ENCODE assay signal across 8 mouse cellular contexts in the genomic region with DNA sequence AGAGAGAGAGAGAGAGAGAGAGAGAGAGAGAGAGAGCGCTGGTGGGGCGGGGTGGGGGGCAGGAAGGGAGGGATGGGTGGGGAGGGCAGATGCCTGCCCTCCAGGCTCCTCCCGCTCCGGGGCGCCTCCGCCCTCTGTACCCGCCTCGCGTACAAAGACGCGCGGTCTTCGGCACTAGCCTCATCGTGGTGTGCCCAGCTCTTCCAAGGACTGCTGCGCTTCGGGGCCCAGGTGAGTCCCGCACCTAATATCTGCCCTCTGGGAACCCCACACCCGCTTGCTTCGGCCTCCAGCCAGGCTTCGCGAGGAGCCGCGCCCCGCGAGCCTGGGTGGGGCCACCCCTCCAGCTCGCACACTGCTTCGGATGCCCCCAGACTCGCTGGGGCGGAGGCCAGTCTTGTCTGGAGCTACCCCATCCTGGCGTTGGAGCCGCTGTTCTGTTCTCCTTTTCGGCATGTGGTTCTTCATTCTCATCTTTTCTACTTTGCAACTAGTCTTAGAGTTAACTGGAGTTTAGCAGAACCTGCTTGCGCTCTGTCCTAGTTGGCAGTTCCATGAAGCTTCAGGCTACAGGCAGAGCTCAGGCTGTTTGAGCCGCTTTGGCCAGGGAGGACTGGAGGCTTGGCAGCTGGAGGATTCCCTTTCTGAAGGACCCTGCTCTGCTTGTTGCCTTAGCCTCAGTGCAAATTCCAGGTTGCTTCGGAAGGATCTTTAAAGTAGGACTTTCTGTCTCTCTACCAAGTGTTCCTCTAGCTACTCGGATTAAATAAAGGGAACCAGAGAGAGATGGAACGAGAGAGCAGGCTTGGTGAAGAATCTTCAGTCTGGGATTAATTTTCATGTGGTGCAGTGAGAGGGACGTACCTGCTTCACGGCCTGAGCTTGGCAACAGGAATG. TPM values are rescaled to one million over a fixed set of nuclear protein-coding genes. Genes with fewer than 3 reads are reported as not detected.
DNase-seq lines count a peak whose midpoint lies in the region; ATAC-seq and TF ChIP-seq lines count a peak whose summit lies in the region.

A gene (plus strand): TSS at position 100 of the 897 bp plus-strand sequence.

- ATAC-seq in forebrain, postnatal 0 days: peak; percentile 81
- ATAC-seq in hindbrain, embryonic 11.5 days (ENCODE audit: low FRiP score): peak; percentile 88

- H3K9me3 ChIP-seq in MEL (replicated peaks; ENCODE audit: insufficient read depth, low read length): no peaks in the 10 kb centered on the region
- no peaks in the 10 kb centered on the region for H3K9me3 ChIP-seq in forebrain, postnatal 0 days (ENCODE audit: low read length)
- no peaks in the 10 kb centered on the region for H3K9me3 ChIP-seq in hindbrain, embryonic 11.5 days (ENCODE audit: control insufficient read depth, low read length)

- TF ChIP-seq POLR2A in MEL (IDR thresholded peaks at IDR 0.05; ENCODE audit: control insufficient read depth in 1 of 2, insufficient read depth in 1 of 2, low read depth in 1 of 2, low read length in 2 of 2, poor library complexity in 1 of 2): peak; percentile 27 to 73; a peak in 3 of 4 replicates

- H3K4me3 ChIP-seq in MEL (ENCODE audit: control insufficient read depth in 1 of 2, insufficient read depth in 1 of 2, low read depth in 2 of 2, low read length in 2 of 2): peak within 1 kb of the TSS; percentile 73 to 95
- H3K4me3 ChIP-seq in forebrain, postnatal 0 days (ENCODE audit: low read depth, low read length): peak within 1 kb of the TSS; percentile 57
- peak within 1 kb of the TSS; percentile 52 for H3K4me3 ChIP-seq in hindbrain, embryonic 11.5 days (ENCODE audit: low read depth, low read length)
- H3K4me3 ChIP-seq in left cerebral cortex, adult 2 months: peak within 1 kb of the TSS; percentile 60

- TF ChIP-seq EP300 in MEL (IDR thresholded peaks at IDR 0.05; ENCODE audit: low read depth in 1 of 2, low read length in 2 of 2): no peak

- H3K27me3 ChIP-seq in MEL (ENCODE audit: control insufficient read depth in 1 of 2, insufficient read depth in 2 of 2, low read length in 2 of 2): no peaks in the 10 kb centered on the region
- H3K27me3 ChIP-seq in forebrain, postnatal 0 days (ENCODE audit: insufficient read depth, low read length): no peaks in the 10 kb centered on the region
- no peaks in the 10 kb centered on the region; the same call in 1 of the 2 replicates for H3K27me3 ChIP-seq in hindbrain, embryonic 11.5 days (ENCODE audit: control insufficient read depth, insufficient read depth, low read length)

- peaks cover 0 to 13% of the 10 kb centered on the region in 2 experiments; a peak in 2 of 4 replicates for H3K36me3 ChIP-seq in MEL (ENCODE audit: control insufficient read depth in 1 of 2, insufficient read depth in 2 of 2, low read length in 2 of 2)
- H3K36me3 ChIP-seq in forebrain, postnatal 0 days (ENCODE audit: insufficient read depth): no peaks in the 10 kb centered on the region
- no peaks in the 10 kb centered on the region for H3K36me3 ChIP-seq in hindbrain, embryonic 11.5 days (ENCODE audit: control insufficient read depth, insufficient read depth, low read length)

- TF ChIP-seq RAD21 in MEL (IDR thresholded peaks at IDR 0.05; ENCODE audit: low read depth, low read length): no peak

- H3K4me2 ChIP-seq in forebrain, postnatal 0 days (ENCODE audit: low read depth): peak within 1 kb of the TSS; percentile 80
- peak within 1 kb of the TSS; percentile 90 for H3K4me2 ChIP-seq in hindbrain, embryonic 11.5 days (replicated peaks; ENCODE audit: low read depth, low read length)

- peak; percentile 82 for DNase-seq in MEL (ENCODE audit: low read depth, low spot score)
- peak; percentile 27 to 35 for DNase-seq in adrenal gland, postnatal 4 days (ENCODE audit: low spot score in 2 of 2)
- DNase-seq in forebrain, postnatal 0 days: peak; percentile 51
- peak; percentile 60 for DNase-seq in hindbrain, embryonic 11.5 days (ENCODE audit: low spot score)
- peak; percentile 31 to 38 for DNase-seq in left cerebral cortex, adult 2 months (ENCODE audit: extremely low spot score in 1 of 2, low spot score in 2 of 2)
- peak; percentile 85 to 88 for DNase-seq in lung, postnatal 4 days
- peak; percentile 54 for DNase-seq in retina, embryonic 14.5 days (ENCODE audit: low spot score)
- DNase-seq in urinary bladder, postnatal 25 days (ENCODE audit: low spot score): peak; percentile 70

- no peak for TF ChIP-seq CTCF in MEL (IDR thresholded peaks at IDR 0.05 in 2 of 3, conservative IDR thresholded peaks at IDR 0.05 in 1 of 3; ENCODE audit: control insufficient read depth in 1 of 3, insufficient read depth in 1 of 3, low read depth in 2 of 3, low read length in 3 of 3, poor library complexity in 1 of 3, severe bottlenecking in 1 of 3)
- TF ChIP-seq CTCF in forebrain, postnatal 0 days (IDR thresholded peaks at IDR 0.05; ENCODE audit: low read depth): no peak
- no peak for TF ChIP-seq CTCF in left cerebral cortex, adult 2 months (IDR thresholded peaks at IDR 0.05)

- peak within 1 kb of the TSS; percentile 59 for H3K27ac ChIP-seq in MEL (ENCODE audit: control insufficient read depth, low read depth, low read length)
- peak within 1 kb of the TSS; percentile 62 for H3K27ac ChIP-seq in forebrain, postnatal 0 days (ENCODE audit: low read depth, low read length)
- H3K27ac ChIP-seq in hindbrain, embryonic 11.5 days (ENCODE audit: low read depth, low read length): no peak within 1 kb of the TSS
- H3K27ac ChIP-seq in left cerebral cortex, adult 2 months: peak within 1 kb of the TSS; percentile 80

- intact Hi-C loops in left cerebral cortex, adult 2 months (cut with DNase I): no loop called here

- no peaks in the 10 kb centered on the region; the same call in 1 of the 2 replicates for H3K79me2 ChIP-seq in MEL (ENCODE audit: control insufficient read depth, insufficient read depth, low read length, poor library complexity)

- peaks cover 5 to 20% of the 10 kb centered on the region in 2 experiments for H3K4me1 ChIP-seq in MEL (ENCODE audit: control insufficient read depth in 1 of 2, insufficient read depth in 2 of 2, low read length in 2 of 2)
- peaks cover 4% of the 10 kb centered on the region for H3K4me1 ChIP-seq in forebrain, postnatal 0 days (ENCODE audit: insufficient read depth)
- H3K4me1 ChIP-seq in hindbrain, embryonic 11.5 days (replicated peaks; ENCODE audit: control insufficient read depth, insufficient read depth, low read length): no peaks in the 10 kb centered on the region

- WGBS in forebrain, postnatal 0 days: 3% methylated on average over 37 of the region's 39 CpGs
- WGBS in hindbrain, embryonic 11.5 days: 3% methylated on average over 37 of the region's 39 CpGs

- peak within 1 kb of the TSS; percentile 69 for H3K9ac ChIP-seq in MEL (ENCODE audit: control insufficient read depth, low read depth, low read length, poor library complexity, severe bottlenecking)
- H3K9ac ChIP-seq in forebrain, postnatal 0 days: peak within 1 kb of the TSS; percentile 61
- peak within 1 kb of the TSS; percentile 66 for H3K9ac ChIP-seq in hindbrain, embryonic 11.5 days (ENCODE audit: low read depth, low read length)

TF ChIP-seq in MEL, 35 proteins besides CTCF, POLR2A, EP300 and RAD21:
- TF ChIP-seq MAX (IDR thresholded peaks at IDR 0.05; ENCODE audit: low read length) (0 out of 2 replicates have a peak, but pooled peaks have one; percentile 17), USF2 (IDR thresholded peaks at IDR 0.05; ENCODE audit: borderline replicate concordance in 1 of 2, insufficient read depth in 1 of 2, low read depth in 1 of 2, low read length in 2 of 2) (no peak), JUND (IDR thresholded peaks at IDR 0.05; ENCODE audit: low read depth, low read length) (0 out of 2 replicates have a peak, but pooled peaks have one; percentile 13), USF1 (IDR thresholded peaks at IDR 0.05; ENCODE audit: low read depth, low read length) (no peak), MAZ (IDR thresholded peaks at IDR 0.05; ENCODE audit: low read depth, low read length) (peak; percentile 43; the same call in 1 of the 2 replicates), NELFE (IDR thresholded peaks at IDR 0.05; ENCODE audit: low read depth, low read length) (peak; percentile 60), TBP (IDR thresholded peaks at IDR 0.05; ENCODE audit: low read depth, low read length) (0 out of 2 replicates have a peak, but pooled peaks have one; percentile 15), GATA1 (IDR thresholded peaks at IDR 0.05; ENCODE audit: low read depth, low read length) (no peak), ZMIZ1 (IDR thresholded peaks at IDR 0.05; ENCODE audit: low read depth, low read length) (peak; percentile 80; the same call in 1 of the 2 replicates), E2F4 (IDR thresholded peaks at IDR 0.05; ENCODE audit: borderline replicate concordance, low read depth, low read length) (0 out of 2 replicates have a peak, but pooled peaks have one; percentile 14), CHD1 (IDR thresholded peaks at IDR 0.05; ENCODE audit: low read depth, low read length) (0 out of 2 replicates have a peak, but pooled peaks have one; percentile 7), TAL1 (IDR thresholded peaks at IDR 0.05; ENCODE audit: low read length) (no peak)
TF ChIP-seq in MEL: peak in this region for 8.

RNA-seq across cellular contexts. Expression of the gene that starts here (rescaled TPM):
- total RNA-seq in MEL (2012; rRNA removed): 81.1 and 108 TPM in 2 replicates
- 10 to 100 TPM in 1 of 2 experiments, not detected in 1; 92.5 TPM for polyA plus RNA-seq in MEL (2012; ENCODE audit: insufficient read depth in 1 of 2, insufficient read length in 2 of 2, low read depth in 1 of 2, low replicate concordance in 2 of 2, missing spikeins in 1 of 2)
- total RNA-seq in adrenal gland, postnatal 4 days (2021): 100 to 1,000 TPM; 198 to 205 TPM
- 139 and 198 TPM in 2 replicates for total RNA-seq in forebrain, postnatal 0 days (2014; rRNA removed)
- 187 and 244 TPM in 2 replicates for polyA plus RNA-seq in forebrain, postnatal 0 days (2015; fragmentation: Nextera tagmentation; extraction: Ambion mirVana)
- 194 and 197 TPM in 2 replicates for polyA plus RNA-seq in hindbrain, embryonic 11.5 days (2014; fragmentation: Nextera tagmentation; extraction: Ambion mirVana)
- 10 to 100 TPM; 42.6 to 43.7 TPM for total RNA-seq in left cerebral cortex, adult 2 months (2021)

Comparison
In these comparisons a context has a peak if more than half of its experiments do, and no peak if none do; other contexts are left out.
1. DNase-seq: peak in every context shown above with its lines; median percentile 86 in lung, postnatal 4 days; 82 in MEL; 70 in urinary bladder, postnatal 25 days; 60 in hindbrain, embryonic 11.5 days; 54 in retina, embryonic 14.5 days; 51 in forebrain, postnatal 0 days; 34 in left cerebral cortex, adult 2 months; 31 in adrenal gland, postnatal 4 days.